Mouse (Mus musculus) intestine, embryonic 15.5 days (tissue): Measurements from ENCODE around the gene Tbl2. TPM values are rescaled to one million over a fixed set of nuclear protein-coding genes. Genes with fewer than 3 reads are reported as not detected.

Experiments used
- ATAC-seq: fragments of 200-750 bp; cut with Nextera tagmentation; 2 replicates; pipeline ENCODE4 v1.8.0; 2017; ENCODE audit warnings: moderate TSS enrichment, moderate library complexity
- H3K27ac ChIP-seq: fragments of 300-500 bp; sonication (generic); 2 replicates; pipeline ENCODE4 v1.5.1; 2015; ENCODE audit warnings: mild to moderate bottlenecking, inconsistent platforms
- H3K27me3 ChIP-seq: fragments of 300-500 bp; sonication (generic); replicated peaks from 2 replicates; pipeline ENCODE4 v1.6.1; 2015; ENCODE audit warnings: inconsistent platforms
- H3K36me3 ChIP-seq: fragments of 300-500 bp; sonication (generic); 2 replicates; pipeline ENCODE4 v1.6.1; 2015; ENCODE audit warnings: inconsistent platforms
- H3K4me1 ChIP-seq: fragments of 300-500 bp; sonication (generic); replicated peaks from 2 replicates; pipeline ENCODE4 v1.6.1; 2015; ENCODE audit warnings: inconsistent platforms
- H3K4me2 ChIP-seq: fragments of 300-500 bp; sonication (generic); replicated peaks from 2 replicates; pipeline ENCODE4 v1.6.1; 2015; ENCODE audit warnings: mild to moderate bottlenecking, inconsistent platforms
- H3K4me3 ChIP-seq: fragments of 300-500 bp; sonication (generic); replicated peaks from 2 replicates; pipeline ENCODE4 v1.5.1; 2015; ENCODE audit warnings: inconsistent platforms
- H3K9ac ChIP-seq: fragments of 300-500 bp; sonication (generic); 2 replicates; pipeline ENCODE4 v1.6.1; 2015; ENCODE audit warnings: inconsistent platforms
- H3K9me3 ChIP-seq: fragments of 300-500 bp; sonication (generic); 2 replicates; pipeline ENCODE4 v1.6.1; 2016; ENCODE audit warnings: inconsistent platforms
- WGBS: fragments of 180-500 bp; shearing (Covaris S2); methylation state at CpG from one replicate; pipeline ENCODE4 v1.1.7; 2015; 5-methylcytosine and 5-hydroxymethylcytosine counted together
- polyA plus RNA-seq: library from polyadenylated mRNA; unstranded; fragments of >200 nt; fragmentation: Nextera tagmentation; extraction: Ambion mirVana; gene quantifications from 2 replicates; pipeline ENCODE4 v1.2.1, GENCODE M21; 2015

The Tbl2 gene
- polyA plus RNA-seq, 1 experiment from 2014 or later: 28.0 TPM

DNA sequence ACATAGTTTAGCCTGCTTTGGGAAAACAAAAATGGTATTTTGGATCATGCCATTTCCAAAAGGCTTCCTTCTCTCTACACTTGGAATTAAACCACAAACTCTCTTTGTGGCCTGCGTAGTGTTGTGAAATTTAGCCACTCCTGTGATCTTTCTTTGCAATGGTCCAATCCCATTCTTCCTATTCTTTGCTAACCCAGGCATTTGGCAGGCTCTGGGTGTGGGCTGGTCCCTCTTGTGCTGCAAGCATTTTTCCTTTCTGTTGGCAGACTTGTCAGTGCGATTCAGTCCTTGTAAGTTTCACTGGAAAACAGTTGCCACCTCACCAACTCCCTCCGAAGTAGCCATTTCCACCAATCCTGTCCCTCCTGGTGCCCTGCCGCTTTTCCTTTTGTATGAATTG, 11.8 kb downstream of the Tbl2 start:
- 95% methylated on average over 4 of the region's 4 CpGs for WGBS
- ATAC-seq: no peak
- Histone ChIP-seq H3K27me3 (no peaks in the 10 kb centered on the region), H3K27ac (no peak overlapping the region), H3K4me2 (no peak overlapping the region), H3K9ac (no peak overlapping the region), H3K36me3 (peaks cover 53% of the 10 kb centered on the region), H3K4me1 (no peaks in the 10 kb centered on the region), H3K4me3 (no peak overlapping the region), H3K9me3 (no peaks in the 10 kb centered on the region)

GRCm38 (mm10) chr5:135161650-135162049, 12.2 kb downstream of the Tbl2 start:
- Histone ChIP-seq H3K36me3 (peaks cover 49% of the 10 kb centered on the region), H3K4me1 (no peaks in the 10 kb centered on the region), H3K9me3 (no peaks in the 10 kb centered on the region), H3K27me3 (no peaks in the 10 kb centered on the region), H3K4me2 (no peak overlapping the region), H3K9ac (no peak overlapping the region), H3K27ac (no peak overlapping the region), H3K4me3 (no peak overlapping the region)
- WGBS: 85% methylated on average over 7 of the region's 7 CpGs
- no peak for ATAC-seq

GRCm38 (mm10) chr5:135162361-135162760, 12.9 kb downstream of the Tbl2 start:
- Histone ChIP-seq H3K4me3 (no peak overlapping the region), H3K27ac (no peak overlapping the region), H3K9ac (no peak overlapping the region), H3K9me3 (no peaks in the 10 kb centered on the region), H3K4me2 (no peak overlapping the region), H3K36me3 (peaks cover 43% of the 10 kb centered on the region), H3K27me3 (no peaks in the 10 kb centered on the region), H3K4me1 (no peaks in the 10 kb centered on the region)
- WGBS: 96% methylated on average over 8 of the region's 8 CpGs
- ATAC-seq: no peak

DNA sequence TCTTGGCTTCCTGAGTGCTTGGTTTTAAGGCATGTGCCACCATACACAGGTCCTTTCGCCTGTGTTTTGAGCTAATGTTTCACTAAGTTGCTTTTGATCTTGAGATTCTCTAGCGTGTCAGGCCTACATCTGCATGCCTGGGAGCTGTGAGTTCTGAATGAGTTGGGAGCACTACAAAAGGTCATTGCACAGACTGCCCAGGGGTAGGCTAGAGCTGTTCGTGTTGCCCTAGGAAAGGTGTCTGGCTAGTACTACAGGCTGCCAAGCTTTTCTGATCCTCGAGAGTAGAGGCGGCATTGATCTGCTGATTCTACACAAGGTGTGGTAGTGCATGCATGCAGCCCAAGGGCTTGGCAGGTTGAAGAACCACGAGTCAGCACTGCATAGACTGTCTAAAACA, 13.4 kb downstream of the Tbl2 start:
- Histone ChIP-seq H3K9me3 (no peaks in the 10 kb centered on the region), H3K4me3 (no peak overlapping the region), H3K4me2 (no peak overlapping the region), H3K36me3 (peaks cover 41% of the 10 kb centered on the region), H3K27me3 (no peaks in the 10 kb centered on the region), H3K27ac (no peak overlapping the region), H3K9ac (no peak overlapping the region), H3K4me1 (0 out of 2 replicates have a peak, but pooled peaks cover under 1% of the 10 kb centered on the region)
- 82% methylated on average over 6 of the region's 6 CpGs for WGBS
- ATAC-seq: no peak

DNA sequence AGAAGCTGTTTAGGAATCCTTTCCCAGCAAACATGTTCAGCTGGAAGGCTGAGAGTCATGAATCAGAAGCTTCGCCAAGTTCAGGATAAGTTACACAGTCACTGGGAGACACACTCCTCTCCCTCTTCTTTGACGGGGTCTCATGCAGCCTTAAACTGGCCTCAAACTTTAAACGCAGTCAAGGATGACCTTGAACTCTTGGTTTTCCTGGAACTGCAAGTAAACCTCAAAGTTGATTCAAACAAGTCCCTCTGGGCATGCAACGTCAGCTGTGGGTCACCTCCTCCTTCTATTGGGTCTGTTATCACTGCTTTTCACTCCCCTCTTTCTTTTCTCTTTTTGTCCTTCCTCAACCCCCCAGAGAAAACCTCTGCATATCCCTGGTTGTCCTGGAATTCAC, 17.5 kb downstream of the Tbl2 start:
- ATAC-seq: no peak
- H3K36me3 ChIP-seq: peaks cover 14% of the 10 kb centered on the region; the same call in 1 of the 2 replicates
- no peak overlapping the region for H3K9ac ChIP-seq
- WGBS: 73% methylated on average over 4 of the region's 4 CpGs
- peaks cover 4% of the 10 kb centered on the region; the same call in 1 of the 2 replicates for H3K4me1 ChIP-seq
- no peak overlapping the region for H3K27ac ChIP-seq
- no peaks in the 10 kb centered on the region for H3K9me3 ChIP-seq
- H3K27me3 ChIP-seq: no peaks in the 10 kb centered on the region
- no peak overlapping the region for H3K4me3 ChIP-seq
- H3K4me2 ChIP-seq: no peak overlapping the region

DNA sequence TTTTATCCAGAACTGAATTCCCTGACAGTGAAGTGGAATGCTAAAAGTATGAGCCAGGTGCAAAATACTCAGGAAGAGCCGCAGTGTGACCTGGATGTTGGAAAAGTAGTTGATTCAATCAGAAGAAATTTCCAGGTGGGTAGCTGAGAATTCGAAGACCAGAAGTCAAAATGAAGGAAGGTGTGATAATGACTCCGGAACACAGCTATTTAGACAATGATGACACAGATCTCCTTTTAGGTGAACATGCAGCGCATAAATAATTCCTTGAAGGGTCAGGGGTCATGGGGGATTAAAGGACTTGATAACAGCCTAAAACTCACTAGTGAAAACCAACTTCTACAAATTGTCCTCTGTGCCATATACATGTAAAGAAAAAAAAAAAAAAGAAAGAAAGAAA, 18.0 kb downstream of the Tbl2 start:
- no peaks in the 10 kb centered on the region for H3K27me3 ChIP-seq
- 95% methylated on average over 4 of the region's 4 CpGs for WGBS

DNA sequence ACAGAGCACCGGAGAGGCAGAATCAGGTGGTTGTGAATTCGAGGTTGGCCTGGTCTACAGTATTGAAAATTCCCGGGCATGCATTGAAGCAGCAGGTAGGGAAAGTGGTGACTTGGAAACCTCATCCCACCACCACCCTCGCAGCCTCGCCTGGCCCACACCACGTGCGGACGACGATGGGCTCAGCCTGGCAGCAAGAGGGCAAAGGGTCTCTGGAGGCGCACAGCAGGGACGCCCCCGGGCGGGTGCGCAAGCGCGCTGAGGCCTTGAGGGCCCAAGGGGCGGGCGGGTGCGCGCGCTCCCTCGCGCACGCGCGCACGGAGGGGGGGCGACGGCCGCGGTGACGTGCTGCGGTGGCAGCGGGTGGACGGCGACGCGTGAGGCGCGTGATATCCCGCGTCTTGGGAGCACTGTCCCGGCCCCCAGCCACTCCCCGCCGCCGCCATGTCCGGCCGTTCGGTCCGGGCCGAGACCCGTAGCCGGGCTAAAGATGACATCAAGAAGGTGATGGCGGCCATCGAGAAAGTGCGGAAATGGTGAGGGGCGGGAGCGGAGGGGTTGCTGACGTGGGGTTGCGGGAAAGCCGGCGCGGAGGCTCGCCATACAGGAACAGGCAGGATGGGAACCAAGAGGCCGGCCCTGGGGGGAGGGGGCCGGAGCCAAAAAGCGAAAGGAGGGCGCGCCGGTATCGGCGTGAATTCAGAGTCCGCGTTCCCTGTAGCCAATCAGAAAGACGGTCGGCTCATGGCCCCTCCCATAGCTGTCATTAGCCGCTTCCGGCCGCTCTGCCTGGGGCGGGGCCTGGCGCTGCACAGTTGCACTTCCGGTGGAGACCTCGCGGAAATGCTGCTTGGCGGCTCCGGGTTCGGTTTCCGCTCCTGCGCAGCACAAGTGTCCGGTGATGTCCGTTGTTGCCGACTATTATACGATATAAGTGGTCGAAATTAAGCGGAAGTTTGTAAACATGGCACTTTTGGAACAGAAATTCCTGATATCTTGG, 18.9 kb downstream of the Tbl2 start, which contains the start of gene Bcl7b:
Bcl7b (plus strand) TSS at position 221 of the 1,000 bp plus-strand sequence.
- Histone ChIP-seq H3K9ac (peak within 1 kb of the TSS; percentile 72), H3K4me1 (peaks cover 4% of the 10 kb centered on the region; the same call in 1 of the 2 replicates), H3K9me3 (no peaks in the 10 kb centered on the region), H3K27me3 (no peaks in the 10 kb centered on the region), H3K4me3 (peak within 1 kb of the TSS; percentile 62), H3K4me2 (peak within 1 kb of the TSS; percentile 79), H3K36me3 (peaks cover 20% of the 10 kb centered on the region), H3K27ac (peak within 1 kb of the TSS; percentile 96)
- ATAC-seq: peak; percentile 99
- whole genome bisulfite sequencing: 3% methylated on average over 92 of the region's 95 CpGs

More for the DNA sequence above, 18.0 kb downstream of the Tbl2 start:
- H3K27ac ChIP-seq: peak overlapping the region; percentile 96
- H3K4me3 ChIP-seq: no peak overlapping the region
- peak overlapping the region; percentile 79; the same call in 1 of the 2 replicates for H3K4me2 ChIP-seq
- H3K36me3 ChIP-seq: peaks cover 14% of the 10 kb centered on the region; the same call in 1 of the 2 replicates
- peaks cover 4% of the 10 kb centered on the region; the same call in 1 of the 2 replicates for H3K4me1 ChIP-seq
- no peak overlapping the region for H3K9ac ChIP-seq
- no peaks in the 10 kb centered on the region for H3K9me3 ChIP-seq
- ATAC-seq: no peak

GRCm38 (mm10) chr5:135169479-135169878, 20.0 kb downstream of the Tbl2 start:
- H3K4me2 ChIP-seq: peak overlapping the region; percentile 79
- H3K27me3 ChIP-seq: no peaks in the 10 kb centered on the region
- ATAC-seq: no peak
- H3K9ac ChIP-seq: peak overlapping the region; percentile 45
- no peaks in the 10 kb centered on the region for H3K9me3 ChIP-seq
- peaks cover 20% of the 10 kb centered on the region for H3K36me3 ChIP-seq
- 89% methylated on average over 5 of the region's 5 CpGs for WGBS
- peaks cover 4% of the 10 kb centered on the region; the same call in 1 of the 2 replicates for H3K4me1 ChIP-seq
- no peak overlapping the region for H3K27ac ChIP-seq
- H3K4me3 ChIP-seq: peak overlapping the region; percentile 62

- 87% methylated on average over 6 of the region's 6 CpGs for WGBS
- no peaks in the 10 kb centered on the region for H3K9me3 ChIP-seq
- no peaks in the 10 kb centered on the region for H3K27me3 ChIP-seq
- ATAC-seq: no peak
- no peak overlapping the region for H3K4me3 ChIP-seq
- H3K4me1 ChIP-seq: peaks cover 4% of the 10 kb centered on the region; the same call in 1 of the 2 replicates
- H3K27ac ChIP-seq: no peak overlapping the region
- H3K36me3 ChIP-seq: peaks cover 24% of the 10 kb centered on the region
- no peak overlapping the region for H3K9ac ChIP-seq
- H3K4me2 ChIP-seq: no peak overlapping the region
Measured at GRCm38 (mm10) chr5:135171688-135172220, 22.3 kb downstream of the Tbl2 start.

DNA sequence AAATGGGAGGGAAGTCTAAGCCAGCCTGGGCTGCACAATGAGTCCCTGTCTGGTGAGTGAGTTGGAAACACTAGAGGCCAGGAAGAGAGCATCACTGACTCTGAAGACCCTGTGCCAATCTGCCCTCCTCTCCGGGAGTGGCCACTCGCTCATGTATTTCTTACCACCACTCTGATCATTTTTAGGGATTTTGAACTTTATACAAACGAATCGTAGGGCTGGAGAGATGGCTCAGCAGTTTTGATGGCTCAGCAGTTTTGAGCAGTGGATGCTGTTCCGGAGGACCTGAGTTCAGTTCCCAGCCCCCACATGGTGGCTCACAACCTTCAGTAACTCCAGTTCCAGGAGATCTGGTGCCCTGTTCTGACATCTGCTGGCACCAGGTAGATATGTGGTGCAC, 23.5 kb downstream of the Tbl2 start:
- H3K4me2 ChIP-seq: no peak overlapping the region
- peaks cover 30% of the 10 kb centered on the region for H3K36me3 ChIP-seq
- WGBS: 92% methylated on average over 5 of the region's 5 CpGs
- no peak overlapping the region for H3K9ac ChIP-seq
- H3K4me1 ChIP-seq: peaks cover 2% of the 10 kb centered on the region; the same call in 1 of the 2 replicates
- H3K27me3 ChIP-seq: no peaks in the 10 kb centered on the region
- H3K9me3 ChIP-seq: no peaks in the 10 kb centered on the region
- no peak overlapping the region for H3K27ac ChIP-seq
- ATAC-seq: no peak
- H3K4me3 ChIP-seq: no peak overlapping the region

DNA sequence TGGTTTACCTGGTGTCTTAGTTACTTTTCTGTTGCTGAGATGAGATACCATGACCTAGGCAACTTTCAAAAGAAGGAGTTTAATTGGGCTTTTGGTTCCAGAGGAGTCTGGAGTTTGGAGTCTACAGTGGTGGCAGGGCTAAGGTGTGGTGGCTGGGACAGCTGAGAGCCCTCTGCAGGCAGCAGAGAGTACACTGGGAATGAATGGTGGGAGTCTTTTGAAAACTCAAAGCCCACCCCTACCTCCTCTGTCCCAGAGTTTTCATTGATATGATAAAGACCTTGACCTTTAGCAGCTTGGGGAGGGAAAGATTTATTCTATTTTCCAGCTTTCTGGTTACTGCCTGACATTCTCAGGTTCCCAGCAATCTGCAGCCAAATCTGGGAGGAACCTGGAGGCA, 25.6 kb downstream of the Tbl2 start:
- Histone ChIP-seq H3K4me1 (no peaks in the 10 kb centered on the region), H3K9ac (no peak overlapping the region), H3K27me3 (no peaks in the 10 kb centered on the region), H3K27ac (no peak overlapping the region), H3K36me3 (peaks cover 47% of the 10 kb centered on the region), H3K9me3 (no peaks in the 10 kb centered on the region), H3K4me3 (no peak overlapping the region), H3K4me2 (no peak overlapping the region)
- ATAC-seq: no peak

- ATAC-seq: no peak
- Histone ChIP-seq H3K27ac (no peak overlapping the region), H3K27me3 (no peaks in the 10 kb centered on the region), H3K4me2 (no peak overlapping the region), H3K9ac (no peak overlapping the region), H3K9me3 (no peaks in the 10 kb centered on the region), H3K36me3 (peaks cover 44% of the 10 kb centered on the region), H3K4me3 (no peak overlapping the region), H3K4me1 (no peaks in the 10 kb centered on the region)
- WGBS: 75% methylated on average over 3 of the region's 3 CpGs
Measured at GRCm38 (mm10) chr5:135178523-135178922, 29.1 kb downstream of the Tbl2 start.
